Comparison of ENCODE assay signal across 8 mouse cellular contexts in genomic region chr11:69125852-69125918, GRCm38 (mm10). TPM values are rescaled to one million over a fixed set of nuclear protein-coding genes. Genes with fewer than 3 reads are reported as not detected.
DNase-seq lines count a peak whose midpoint lies in the region; ATAC-seq and TF ChIP-seq lines count a peak whose summit lies in the region.

Gene Aloxe3, plus strand, starts transcription at chr11:69125896.

- H3K4me2 ChIP-seq in limb, embryonic 15.5 days = peak within 1 kb of the TSS; percentile 79
- peak within 1 kb of the TSS; percentile 91 for H3K4me2 ChIP-seq in stomach, embryonic 16.5 days (ENCODE audit: low read depth, low read length)

- DNase-seq in heart, adult 2 months = no peak
- no peak for DNase-seq in heart, postnatal 36 days
- DNase-seq in spleen, adult 2 months (ENCODE audit: low read depth in 1 of 2, low spot score in 2 of 2) = no peak
- DNase-seq in spleen, adult 18-20 months = no peak
- no peak for DNase-seq in retina, postnatal 1 day
- no peak for DNase-seq in gastrocnemius, postnatal 25 days

- H3K79me2 ChIP-seq in heart, adult 2 months (replicated peaks; ENCODE audit: control insufficient read depth, insufficient read depth, low read length) = no peaks in the 10 kb centered on the region

- peak within 1 kb of the TSS; percentile 82 for H3K27ac ChIP-seq in heart, adult 2 months
- H3K27ac ChIP-seq in spleen, adult 2 months (ENCODE audit: insufficient read depth, low read length) = peak within 1 kb of the TSS; percentile 85
- H3K27ac ChIP-seq in limb, embryonic 15.5 days = peak within 1 kb of the TSS; percentile 86
- H3K27ac ChIP-seq in stomach, embryonic 16.5 days (ENCODE audit: low read length) = peak within 1 kb of the TSS; percentile 84

- intact Hi-C loops in heart, adult 2 months (cut with DNase I) = loop anchor here (1.0 to 5.0 kb wide), 2 partner anchors 25 to 107 kb away; no protein-coding TSS in a partner anchor
- intact Hi-C loops in heart, postnatal 36 days (cut with DNase I) = loop anchor here (5.0 kb wide), 2 partner anchors 117 to 223 kb away; partner anchors contain the start of gene Rpl26

- no peaks in the 10 kb centered on the region for H3K9me3 ChIP-seq in limb, embryonic 15.5 days
- no peaks in the 10 kb centered on the region for H3K9me3 ChIP-seq in stomach, embryonic 16.5 days (replicated peaks; ENCODE audit: control insufficient read depth, low read length)

- H3K36me3 ChIP-seq in heart, adult 2 months (ENCODE audit: control insufficient read depth, insufficient read depth, low read length) = no peaks in the 10 kb centered on the region
- no peaks in the 10 kb centered on the region for H3K36me3 ChIP-seq in spleen, adult 2 months (ENCODE audit: control insufficient read depth, insufficient read depth, low read length)
- H3K36me3 ChIP-seq in limb, embryonic 15.5 days = no peaks in the 10 kb centered on the region
- H3K36me3 ChIP-seq in stomach, embryonic 16.5 days (ENCODE audit: control insufficient read depth, insufficient read depth, low read length) = no peaks in the 10 kb centered on the region

- no peak for TF ChIP-seq EP300 in heart, adult 2 months (IDR thresholded peaks at IDR 0.05; ENCODE audit: insufficient read depth, low read depth, low read length)

- H3K4me3 ChIP-seq in heart, adult 2 months = peak within 1 kb of the TSS; percentile 61
- H3K4me3 ChIP-seq in spleen, adult 2 months (ENCODE audit: extremely low read depth, insufficient read depth, insufficient read length) = peak within 1 kb of the TSS; percentile 70
- H3K4me3 ChIP-seq in limb, embryonic 15.5 days = peak within 1 kb of the TSS; percentile 57
- H3K4me3 ChIP-seq in stomach, embryonic 16.5 days (replicated peaks; ENCODE audit: low read length) = peak within 1 kb of the TSS; percentile 65

- whole genome bisulfite sequencing in heart, adult 2 months = 3% methylated on average over 3 of the region's 3 CpGs
- 1% methylated on average over 3 of the region's 3 CpGs for whole genome bisulfite sequencing in spleen, adult 2 months
- 0% methylated on average over 3 of the region's 3 CpGs for WGBS in limb, embryonic 15.5 days
- WGBS in stomach, embryonic 16.5 days = 2% methylated on average over 3 of the region's 3 CpGs

- peak within 1 kb of the TSS; percentile 67 for H3K9ac ChIP-seq in heart, adult 2 months (ENCODE audit: low read depth, low read length)
- peak within 1 kb of the TSS; percentile 47 for H3K9ac ChIP-seq in limb, embryonic 15.5 days
- H3K9ac ChIP-seq in stomach, embryonic 16.5 days (ENCODE audit: low read length) = peak within 1 kb of the TSS; percentile 69

- ATAC-seq in limb, embryonic 15.5 days (ENCODE audit: insufficient number of reproducible peaks, low FRiP score, low TSS enrichment, low read depth) = no peak
- no peak for ATAC-seq in stomach, embryonic 16.5 days (ENCODE audit: insufficient read depth, low FRiP score)

- no peak for TF ChIP-seq POLR2A in heart, adult 2 months (IDR thresholded peaks at IDR 0.05; ENCODE audit: insufficient read depth, low read depth, low read length)
- no peak for TF ChIP-seq POLR2A in spleen, adult 2 months (IDR thresholded peaks at IDR 0.05; ENCODE audit: low read depth, low read length)

- H3K27me3 ChIP-seq in heart, adult 2 months (ENCODE audit: control insufficient read depth, insufficient read depth, low read length) = no peaks in the 10 kb centered on the region
- H3K27me3 ChIP-seq in spleen, adult 2 months (ENCODE audit: control insufficient read depth, insufficient read depth, low read length) = 0 out of 2 replicates have a peak, but pooled peaks cover 5% of the 10 kb centered on the region
- no peaks in the 10 kb centered on the region; the same call in 1 of the 2 replicates for H3K27me3 ChIP-seq in limb, embryonic 15.5 days
- no peaks in the 10 kb centered on the region for H3K27me3 ChIP-seq in stomach, embryonic 16.5 days (ENCODE audit: control insufficient read depth, insufficient read depth, low read length)

- no peak for TF ChIP-seq CTCF in heart, adult 2 months (IDR thresholded peaks at IDR 0.05)
- TF ChIP-seq CTCF in spleen, adult 2 months (IDR thresholded peaks at IDR 0.05; ENCODE audit: extremely low read depth, insufficient read depth, insufficient read length, insufficient replicate concordance) = no peak

- H3K4me1 ChIP-seq in heart, adult 2 months (ENCODE audit: control insufficient read depth, insufficient read depth, low read length) = peaks cover 6% of the 10 kb centered on the region; the same call in 1 of the 2 replicates
- H3K4me1 ChIP-seq in spleen, adult 2 months (ENCODE audit: control insufficient read depth, insufficient read depth, insufficient read length) = peaks cover 5% of the 10 kb centered on the region; the same call in 1 of the 2 replicates
- H3K4me1 ChIP-seq in limb, embryonic 15.5 days = peaks cover 30% of the 10 kb centered on the region
- H3K4me1 ChIP-seq in stomach, embryonic 16.5 days (ENCODE audit: control insufficient read depth, insufficient read depth, low read length) = peaks cover 10% of the 10 kb centered on the region

RNA-seq across cellular contexts. Expression of gene Aloxe3, which starts in this region (rescaled TPM):
- under 1 TPM; 0.05 to 0.07 TPM for total RNA-seq in heart, adult 2 months (2021)
- polyA plus RNA-seq in heart, adult 2 months (2012; rRNA removed) = 0.16 TPM in 1 of 2 replicates, not detected in the other
- total RNA-seq in heart, postnatal 36 days (2021) = not detected
- 0.20 and 2.8 TPM in 2 replicates for polyA plus RNA-seq in spleen, adult 2 months (2012; rRNA removed)
- polyA plus RNA-seq in limb, embryonic 15.5 days (2015; fragmentation: Nextera tagmentation; extraction: Ambion mirVana) = 11.7 and 14.9 TPM in 2 replicates
- 2.0 and 5.4 TPM in 2 replicates for polyA plus RNA-seq in stomach, embryonic 16.5 days (2015; fragmentation: Nextera tagmentation; extraction: Ambion mirVana)
- not detected for total RNA-seq in gastrocnemius, postnatal 25 days (2021)
